Mouse (Mus musculus) liver, postnatal 0 days (tissue): ENCODE data around the gene Zfp750.

Experiments
- CTCF ChIP-seq: sonication (generic); IDR thresholded peaks from 2 replicates; pipeline ENCODE4 v1.5.1; 2016; ENCODE audit warnings: antibody characterized with exemption, low read depth
- EP300 ChIP-seq: IDR thresholded peaks from 2 replicates; pipeline ENCODE4 v1.6.1; 2016; ENCODE audit warnings: antibody characterized with exemption, low read depth, mild to moderate bottlenecking

DNA sequence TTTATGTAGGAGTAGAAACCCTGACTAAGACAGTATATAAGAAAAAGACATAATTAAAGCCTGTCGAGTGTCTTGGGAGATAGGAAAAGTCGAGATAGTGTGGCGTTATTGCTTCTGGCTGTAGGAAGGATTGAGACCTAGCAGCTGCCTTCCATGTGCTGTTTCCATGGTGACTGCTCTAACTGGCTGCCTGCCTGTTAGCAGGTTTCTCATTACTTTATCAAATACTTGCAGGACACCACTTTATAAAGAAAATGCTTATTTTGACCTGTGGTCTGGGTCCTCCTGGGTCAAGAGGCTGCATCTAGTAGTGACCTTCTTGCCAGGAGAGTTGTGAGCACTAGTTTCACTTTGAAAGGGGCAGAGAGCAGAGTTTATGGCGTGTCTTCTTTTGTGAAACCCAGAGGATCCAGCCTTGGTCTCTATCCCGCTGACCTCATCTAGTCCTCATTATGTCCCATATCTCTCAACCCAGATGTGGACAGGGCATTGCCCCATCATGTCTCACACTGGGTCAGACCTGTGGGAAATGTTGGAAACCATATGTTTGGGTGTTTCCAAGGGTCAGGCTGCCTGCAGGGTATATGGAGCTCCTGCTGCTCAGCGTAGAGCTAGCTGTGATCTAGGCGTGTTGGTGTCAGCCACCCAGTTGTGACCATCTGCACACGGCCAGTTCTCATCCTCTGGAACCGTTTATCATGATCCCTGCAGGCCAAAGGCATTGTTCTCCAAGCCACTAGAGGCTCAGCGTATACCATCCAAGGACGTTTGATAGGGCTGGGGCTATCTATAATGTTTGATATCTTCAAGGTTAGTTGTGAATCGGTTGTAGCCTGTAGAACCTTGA lies 30.1 kb upstream of the Zfp750 start:
- TF ChIP-seq EP300, result peak; percentile 79
- TF ChIP-seq CTCF, result no peak
